Mouse (Mus musculus) mammary gland, adult 2 months (tissue): Measurements from ENCODE around the gene Gm14139. TPM values are rescaled to one million over a fixed set of nuclear protein-coding genes. Genes with fewer than 3 reads are reported as not detected.

ENCODE experiments used
- polyA plus RNA-seq: library from polyadenylated mRNA; depleted of rRNA; stranded (reverse); fragments of >200 nt; gene quantifications from 2 replicates; pipeline ENCODE4 v1.2.3, GENCODE M21; 2012; ENCODE audit warnings: low replicate concordance; rRNA removed

Gm14139 gene
- polyA plus RNA-seq = not detected in 2 replicates

DNA sequence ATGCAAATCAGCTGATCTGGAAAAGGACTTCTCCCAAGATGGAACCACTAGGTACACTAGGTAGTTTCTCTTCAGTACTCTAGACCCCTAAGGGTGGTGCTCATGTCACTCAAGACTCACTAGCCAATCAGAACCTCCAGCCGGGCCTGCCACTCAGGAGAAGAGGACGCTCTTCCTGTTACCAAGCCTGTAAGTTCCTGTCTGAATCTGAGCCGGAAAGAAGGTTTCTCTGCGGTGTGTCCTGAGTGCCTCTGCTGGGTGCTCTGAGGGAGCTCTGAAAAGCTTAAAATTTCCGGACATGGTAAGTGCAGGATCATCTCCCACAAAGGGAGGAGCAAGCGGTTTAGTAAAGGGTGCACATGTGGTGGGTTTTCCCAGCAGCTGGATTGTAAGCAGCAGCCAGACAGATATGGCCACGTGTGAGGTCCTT lies at the start of gene Gm14139:
Gene Gm14139, plus strand, starts transcription at position 186 of the 430 bp plus-strand sequence.

DNA sequence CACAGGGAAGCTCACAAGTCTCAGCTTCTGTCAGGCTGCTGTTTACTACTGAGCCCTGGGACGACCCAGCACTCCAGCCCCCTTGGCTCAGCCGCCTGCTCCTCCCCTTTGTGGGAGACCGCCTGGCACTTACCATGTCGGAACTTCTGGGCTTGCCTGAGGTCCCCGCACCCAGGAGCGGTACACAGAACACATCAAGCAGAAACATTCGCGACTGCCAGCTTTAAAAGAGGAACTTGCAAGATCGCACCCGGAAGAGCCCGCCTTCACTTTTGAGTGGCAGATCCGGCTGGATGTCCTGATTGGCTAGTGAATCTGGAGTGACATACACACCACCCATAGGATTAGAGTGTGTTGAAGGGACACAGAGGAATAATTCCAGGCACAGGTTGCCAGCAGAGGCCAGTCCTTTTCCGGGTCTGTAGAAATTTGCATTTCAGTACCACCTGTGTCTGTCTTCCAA lies 45.1 kb upstream of the Gm14139 start, which contains the start of gene Zfp120:
Gene Zfp120, minus strand, starts transcription at position 274 of the 463 bp plus-strand sequence.

DNA sequence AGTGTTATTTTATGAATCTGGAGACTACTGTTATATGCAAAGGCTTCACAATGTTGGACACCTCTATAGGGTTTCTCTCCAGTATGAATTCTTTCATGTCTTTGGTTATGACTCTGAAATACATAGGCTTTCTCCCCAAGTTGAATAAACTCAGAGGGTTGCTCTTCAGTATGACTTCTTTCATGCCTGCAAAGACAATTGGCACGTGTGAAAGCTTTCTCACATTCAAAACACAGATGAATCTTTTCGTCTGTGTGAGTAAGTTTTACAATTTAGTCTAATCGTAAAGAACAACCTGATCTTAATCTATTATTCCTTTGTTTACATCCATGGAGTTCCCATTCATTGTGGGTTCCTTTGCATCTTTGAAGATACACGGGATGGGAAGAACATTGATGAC lies 2.0 kb upstream of the Gm14139 start, which contains the start of gene Gm10770:
Gene Gm10770, minus strand, starts transcription at position 101 of the 400 bp plus-strand sequence.

DNA sequence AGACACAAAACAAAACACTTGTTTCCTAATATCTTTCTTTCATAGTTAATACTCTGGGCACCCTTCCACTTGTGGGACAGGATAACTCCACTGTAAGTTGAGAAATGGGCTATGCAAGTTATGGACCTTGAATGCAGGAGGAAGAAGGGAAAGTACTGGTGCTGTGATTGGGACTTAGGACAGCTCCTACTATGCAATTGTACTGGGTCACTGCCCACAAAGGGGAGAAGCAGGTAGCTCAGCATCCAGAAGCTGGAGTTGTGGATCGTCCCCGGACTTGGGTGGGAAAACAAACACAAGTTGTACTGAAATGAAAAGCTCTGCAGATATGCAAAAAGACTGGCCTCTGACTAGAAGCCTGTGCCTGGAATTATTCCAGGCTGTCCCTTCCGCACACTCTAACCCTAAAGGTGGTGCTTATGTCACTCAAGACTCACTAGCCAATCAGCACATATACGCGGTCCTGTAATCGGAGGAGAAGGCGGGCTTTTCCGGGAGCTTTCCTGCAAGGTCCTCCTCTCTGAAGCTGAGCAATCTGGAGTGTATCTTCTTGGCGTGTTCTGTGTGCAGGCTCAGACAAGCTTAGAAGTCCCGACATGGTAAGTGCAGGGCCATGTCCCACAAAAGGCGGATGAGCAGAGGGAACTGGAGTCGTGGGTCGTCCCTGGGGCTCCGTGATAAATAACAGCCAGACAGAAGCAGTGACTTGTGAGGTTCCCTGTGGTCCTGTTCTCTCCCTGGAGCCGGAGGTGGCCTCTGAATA lies 36.2 kb downstream of the Gm14139 start, which contains the start of gene Zfp937:
Gene Zfp937, plus strand, starts transcription at position 474 of the 763 bp plus-strand sequence.

Other genes with a start within 250 kb of the Gm14139 start
- gene Zfp120, start 45.0 kb upstream of the Gm14139 start, polyA plus RNA-seq = 0.85 and 4.2 TPM in 2 replicates
- gene Gm10770, start 2.1 kb upstream of the Gm14139 start, polyA plus RNA-seq = not detected in 2 replicates
- gene Zfp937, start 36.3 kb downstream of the Gm14139 start, polyA plus RNA-seq = 0.11 and 0.69 TPM in 2 replicates
- 0.36 TPM in 1 of 2 replicates, not detected in the other for gene Gm21994, start 73.8 kb downstream of the Gm14139 start, polyA plus RNA-seq
- gene Gm14124, start 75.8 kb downstream of the Gm14139 start, polyA plus RNA-seq = not detected in 2 replicates
- gene Gm10130, start 141.9 kb downstream of the Gm14139 start, polyA plus RNA-seq = not detected in 2 replicates
- 1.4 and 1.6 TPM in 2 replicates for gene 3300002I08Rik, start 181.0 kb downstream of the Gm14139 start, polyA plus RNA-seq